Mouse (Mus musculus): ENCODE results near the gene Zwilch. TPM values are rescaled to one million over a fixed set of nuclear protein-coding genes. Genes with fewer than 3 reads are reported as not detected.
"Not testable (repeated sequence)": the region's sequence is repeated elsewhere in the genome, so short reads cannot be mapped to it uniquely, and the experiment has no call there.

The Zwilch gene
- polyA plus RNA-seq, 1 experiment from 2014 or later: 19.5 TPM

GRCm38 (mm10) chr9:64178610-64178973 is 5.7 kb upstream of the Zwilch start:
- H3K27ac ChIP-seq (replicated peaks): peak overlapping the region; percentile 91
- peak overlapping the region; percentile 76 for H3K4me3 ChIP-seq (replicated peaks)
- peak overlapping the region; percentile 51 for H3K4me2 ChIP-seq (replicated peaks)
- H3K27me3 ChIP-seq: no peaks in the 10 kb centered on the region
- peaks cover 65% of the 10 kb centered on the region for H3K36me3 ChIP-seq
- 28% methylated on average over 3 of the region's 3 CpGs for WGBS
- 0 out of 2 replicates have a peak, but pooled peaks have one; percentile 55 for ATAC-seq (ENCODE audit: insufficient number of reproducible peaks, low FRiP score, low TSS enrichment, low read depth)
- peaks cover 24% of the 10 kb centered on the region for H3K4me1 ChIP-seq
- H3K9me3 ChIP-seq (replicated peaks): no peaks in the 10 kb centered on the region
- H3K9ac ChIP-seq: 0 out of 2 replicates have a peak overlapping the region, but pooled peaks have one; percentile 53

- H3K4me2 ChIP-seq (replicated peaks): no peak overlapping the region
These were observed 2.5 kb upstream of the Zwilch start for GRCm38 (mm10) chr9:64175378-64175777.

GRCm38 (mm10) chr9:64174766-64175165 is 1.9 kb upstream of the Zwilch start:
- peaks cover 37% of the 10 kb centered on the region for H3K36me3 ChIP-seq
- 0 out of 2 replicates have a peak overlapping the region, but pooled peaks have one; percentile 94 for H3K9ac ChIP-seq
- no peaks in the 10 kb centered on the region for H3K27me3 ChIP-seq
- H3K4me2 ChIP-seq (replicated peaks): peak overlapping the region; percentile 75
- no peaks in the 10 kb centered on the region for H3K9me3 ChIP-seq (replicated peaks)
- ATAC-seq (ENCODE audit: insufficient number of reproducible peaks, low FRiP score, low TSS enrichment, low read depth): no peak
- peaks cover 27% of the 10 kb centered on the region for H3K4me1 ChIP-seq
- WGBS: 62% methylated on average over 8 of the region's 8 CpGs
- no peak overlapping the region for H3K27ac ChIP-seq (replicated peaks)
- H3K4me3 ChIP-seq (replicated peaks): peak overlapping the region; percentile 96

More at GRCm38 (mm10) chr9:64175378-64175777, 2.5 kb upstream of the Zwilch start:
- 77% methylated on average over 11 of the region's 11 CpGs for WGBS
- peaks cover 39% of the 10 kb centered on the region for H3K36me3 ChIP-seq
- H3K4me1 ChIP-seq: peaks cover 31% of the 10 kb centered on the region
- H3K9ac ChIP-seq: no peak overlapping the region
- H3K4me3 ChIP-seq (replicated peaks): no peak overlapping the region
- H3K27ac ChIP-seq (replicated peaks): no peak overlapping the region
- no peak for ATAC-seq (ENCODE audit: insufficient number of reproducible peaks, low FRiP score, low TSS enrichment, low read depth)
- H3K27me3 ChIP-seq: no peaks in the 10 kb centered on the region
- H3K9me3 ChIP-seq (replicated peaks): no peaks in the 10 kb centered on the region

GRCm38 (mm10) chr9:64174341-64174740 is 1.4 kb upstream of the Zwilch start:
- H3K4me2 ChIP-seq (replicated peaks): peak overlapping the region; percentile 75
- H3K9ac ChIP-seq: peak overlapping the region; percentile 94
- no peak for ATAC-seq (ENCODE audit: insufficient number of reproducible peaks, low FRiP score, low TSS enrichment, low read depth)
- peaks cover 25% of the 10 kb centered on the region for H3K4me1 ChIP-seq
- peak overlapping the region; percentile 96 for H3K4me3 ChIP-seq (replicated peaks)
- no peaks in the 10 kb centered on the region for H3K9me3 ChIP-seq (replicated peaks)
- no peak overlapping the region for H3K27ac ChIP-seq (replicated peaks)
- H3K36me3 ChIP-seq: peaks cover 37% of the 10 kb centered on the region
- H3K27me3 ChIP-seq: no peaks in the 10 kb centered on the region

GRCm38 (mm10) chr9:64173666-64174220 is 839 bp upstream of the Zwilch start:
- Histone ChIP-seq H3K36me3 (peaks cover 37% of the 10 kb centered on the region), H3K4me1 (peaks cover 22% of the 10 kb centered on the region), H3K9ac (peak overlapping the region; percentile 94), H3K4me3 (replicated peaks) (peak overlapping the region; percentile 96), H3K27ac (replicated peaks) (peak overlapping the region; percentile 99), H3K27me3 (no peaks in the 10 kb centered on the region), H3K4me2 (replicated peaks) (peak overlapping the region; percentile 75), H3K9me3 (replicated peaks) (no peaks in the 10 kb centered on the region)
- no peak for ATAC-seq (ENCODE audit: insufficient number of reproducible peaks, low FRiP score, low TSS enrichment, low read depth)
- under 1% methylated on average over 16 of the region's 16 CpGs for WGBS

- peak overlapping the region; percentile 96 for H3K4me3 ChIP-seq (replicated peaks)
- H3K9ac ChIP-seq: peak overlapping the region; percentile 74
- H3K4me2 ChIP-seq (replicated peaks): peak overlapping the region; percentile 75
- no peaks in the 10 kb centered on the region for H3K9me3 ChIP-seq (replicated peaks)
- peak overlapping the region; percentile 99 for H3K27ac ChIP-seq (replicated peaks)
- H3K27me3 ChIP-seq: no peaks in the 10 kb centered on the region
- H3K4me1 ChIP-seq: peaks cover 21% of the 10 kb centered on the region
- WGBS: 2% methylated on average over 18 of the region's 18 CpGs
- ATAC-seq (ENCODE audit: insufficient number of reproducible peaks, low FRiP score, low TSS enrichment, low read depth): peak; percentile 27
- H3K36me3 ChIP-seq: peaks cover 26% of the 10 kb centered on the region
These were observed 624 bp downstream of the Zwilch start for GRCm38 (mm10) chr9:64172145-64172815.

GRCm38 (mm10) chr9:64169967-64170366 is 2.9 kb downstream of the Zwilch start:
- H3K9me3 ChIP-seq (replicated peaks); H3K4me2 ChIP-seq (replicated peaks); H3K27ac ChIP-seq (replicated peaks); H3K4me3 ChIP-seq (replicated peaks); H3K36me3 ChIP-seq; H3K9ac ChIP-seq; ATAC-seq (ENCODE audit: insufficient number of reproducible peaks, low FRiP score, low TSS enrichment, low read depth); H3K27me3 ChIP-seq: not testable (repeated sequence)
- peaks cover 16% of the 10 kb centered on the region for H3K4me1 ChIP-seq
- WGBS: 82% methylated on average over 3 of the region's 3 CpGs

- Histone ChIP-seq H3K27ac (replicated peaks) (no peak overlapping the region), H3K4me2 (replicated peaks) (no peak overlapping the region), H3K27me3 (no peaks in the 10 kb centered on the region), H3K36me3 (peaks cover 32% of the 10 kb centered on the region), H3K4me1 (no peaks in the 10 kb centered on the region), H3K4me3 (replicated peaks) (no peak overlapping the region), H3K9me3 (replicated peaks) (no peaks in the 10 kb centered on the region), H3K9ac (no peak overlapping the region)
- no peak for ATAC-seq (ENCODE audit: insufficient number of reproducible peaks, low FRiP score, low TSS enrichment, low read depth)
- WGBS: 88% methylated on average over 5 of the region's 5 CpGs
These were observed 12.4 kb downstream of the Zwilch start for GRCm38 (mm10) chr9:64160471-64160870.

GRCm38 (mm10) chr9:64156641-64157040 is 16.3 kb downstream of the Zwilch start:
- H3K36me3 ChIP-seq: peaks cover 39% of the 10 kb centered on the region
- H3K9ac ChIP-seq: no peak overlapping the region
- H3K4me3 ChIP-seq (replicated peaks): no peak overlapping the region
- no peaks in the 10 kb centered on the region for H3K4me1 ChIP-seq
- H3K4me2 ChIP-seq (replicated peaks): no peak overlapping the region
- WGBS: 91% methylated on average over 1 of the region's 1 CpGs
- no peak overlapping the region for H3K27ac ChIP-seq (replicated peaks)
- no peak for ATAC-seq (ENCODE audit: insufficient number of reproducible peaks, low FRiP score, low TSS enrichment, low read depth)
- H3K9me3 ChIP-seq (replicated peaks): no peaks in the 10 kb centered on the region
- no peaks in the 10 kb centered on the region for H3K27me3 ChIP-seq

GRCm38 (mm10) chr9:64139879-64140278 is 33.0 kb downstream of the Zwilch start:
- H3K9me3 ChIP-seq (replicated peaks): no peaks in the 10 kb centered on the region
- H3K36me3 ChIP-seq: peaks cover 22% of the 10 kb centered on the region
- H3K9ac ChIP-seq: no peak overlapping the region
- no peak overlapping the region for H3K27ac ChIP-seq (replicated peaks)
- no peaks in the 10 kb centered on the region for H3K4me1 ChIP-seq
- H3K4me2 ChIP-seq (replicated peaks): no peak overlapping the region
- WGBS: 89% methylated on average over 9 of the region's 9 CpGs
- no peaks in the 10 kb centered on the region for H3K27me3 ChIP-seq
- no peak overlapping the region for H3K4me3 ChIP-seq (replicated peaks)
- no peak for ATAC-seq (ENCODE audit: insufficient number of reproducible peaks, low FRiP score, low TSS enrichment, low read depth)

- H3K4me3 ChIP-seq (replicated peaks); H3K4me2 ChIP-seq (replicated peaks); H3K27me3 ChIP-seq; H3K9ac ChIP-seq; H3K4me1 ChIP-seq; H3K9me3 ChIP-seq (replicated peaks); ATAC-seq (ENCODE audit: insufficient number of reproducible peaks, low FRiP score, low TSS enrichment, low read depth); H3K27ac ChIP-seq (replicated peaks): not testable (repeated sequence)
- H3K36me3 ChIP-seq: peaks cover 18% of the 10 kb centered on the region
- whole genome bisulfite sequencing: 5% methylated on average over 6 of the region's 6 CpGs
These were observed 34.0 kb downstream of the Zwilch start for GRCm38 (mm10) chr9:64138896-64139295.

- H3K27me3 ChIP-seq: no peaks in the 10 kb centered on the region
- ATAC-seq (ENCODE audit: insufficient number of reproducible peaks, low FRiP score, low TSS enrichment, low read depth): no peak
- H3K9ac ChIP-seq: no peak overlapping the region
- H3K27ac ChIP-seq (replicated peaks): no peak overlapping the region
- no peaks in the 10 kb centered on the region for H3K4me1 ChIP-seq
- 85% methylated on average over 6 of the region's 6 CpGs for WGBS
- H3K4me2 ChIP-seq (replicated peaks): no peak overlapping the region
- no peaks in the 10 kb centered on the region for H3K9me3 ChIP-seq (replicated peaks)
- no peaks in the 10 kb centered on the region for H3K36me3 ChIP-seq
- H3K4me3 ChIP-seq (replicated peaks): no peak overlapping the region
These were observed 41.3 kb downstream of the Zwilch start for GRCm38 (mm10) chr9:64131623-64132022.

Measured in embryonic facial prominence, embryonic 15.5 days (tissue).